Mouse (Mus musculus) spleen, adult 2 months (tissue): ENCODE data around the gene Cct3.

ENCODE experiments used
- CTCF ChIP-seq: fragments of 200-500 bp; IDR thresholded peaks from 2 replicates; pipeline ENCODE4 v1.5.1; 2011; ENCODE audit warnings: mild to moderate bottlenecking, inconsistent platforms; ENCODE audit not compliant: insufficient read depth, insufficient read length, insufficient replicate concordance; ENCODE audit errors: extremely low read depth
- POLR2A ChIP-seq: fragments of 200-500 bp; IDR thresholded peaks from 2 replicates; pipeline ENCODE4 v1.6.1; 2011; ENCODE audit warnings: low read depth, low read length, inconsistent platforms

- TF ChIP-seq CTCF (no peak), POLR2A (no peak)
Observed at GRCm38 (mm10) chr3:88287110-88287509, 9.8 kb upstream of the Cct3 start, which contains the start of gene Gm38392.
